Mouse (Mus musculus): Measurements from ENCODE around the gene Usp40.

DNA sequence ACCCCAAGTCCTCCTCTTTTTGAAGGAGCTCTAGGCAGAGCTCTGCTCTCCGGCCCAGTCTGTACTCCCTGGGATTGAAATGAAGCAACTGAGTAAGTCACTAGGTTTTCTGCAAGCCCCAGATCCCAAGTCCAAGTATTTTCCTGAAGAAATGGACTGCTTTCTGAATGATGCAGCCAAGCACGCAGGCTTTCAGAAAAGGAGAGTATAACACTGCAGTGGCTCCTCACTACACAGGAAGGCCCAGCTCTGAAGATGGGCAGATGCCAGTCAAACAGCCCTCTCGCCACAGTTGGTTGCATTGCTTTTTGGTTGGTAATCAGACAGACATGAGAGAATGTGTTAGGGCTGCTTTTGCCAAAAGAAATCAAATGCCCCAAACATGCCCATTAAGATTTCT, 56.7 kb downstream of the Usp40 start:
- TF ChIP-seq CTCF (IDR thresholded peaks at IDR 0.05): no peak
- TF ChIP-seq EP300 (IDR thresholded peaks at IDR 0.05): no peak

Data from lung, postnatal 0 days (tissue).